Mouse (Mus musculus): ENCODE results near the gene Rara.

Rara gene

DNA sequence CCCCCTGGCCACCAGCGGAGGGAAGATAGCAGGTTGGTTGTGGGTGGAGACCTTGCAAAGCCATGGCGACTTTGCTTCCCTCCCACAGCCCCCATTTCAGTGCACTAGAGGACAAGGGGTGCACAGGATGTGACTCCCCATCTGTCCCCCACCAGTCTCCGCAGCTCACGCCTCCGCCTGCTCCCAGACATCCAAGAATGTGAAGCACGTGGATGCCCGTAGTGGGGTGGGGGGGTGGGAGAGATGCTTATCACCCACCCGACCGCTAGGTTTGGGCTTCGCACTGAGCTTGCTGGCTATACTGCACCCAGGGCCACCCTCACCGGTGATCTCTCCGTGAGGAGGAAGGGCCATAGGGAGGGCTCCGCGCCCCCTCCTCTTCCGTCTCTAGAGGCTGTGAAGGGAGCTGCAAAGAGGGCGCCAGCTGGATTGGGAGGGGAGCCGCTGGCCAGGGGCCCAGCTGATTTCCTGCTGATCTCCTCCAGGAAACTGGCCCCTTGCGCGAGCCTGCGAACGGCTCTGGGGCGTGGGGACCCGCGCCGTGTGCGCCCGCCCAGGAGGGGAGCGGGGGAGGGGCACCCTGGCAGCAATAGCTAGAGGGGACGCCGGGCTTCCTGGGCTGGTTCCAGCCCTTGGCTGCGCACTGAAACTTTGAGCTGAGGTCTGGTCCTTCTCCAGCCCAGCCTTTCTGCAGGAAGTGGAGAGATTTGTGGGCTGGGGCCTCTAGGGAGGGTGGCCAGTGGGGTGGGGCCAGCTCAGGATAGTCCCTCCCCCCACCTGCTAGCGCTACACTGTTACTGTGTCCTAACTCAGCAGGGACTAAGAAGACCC is 35.8 kb downstream of the Rara start:
- in situ Hi-C loops (cut with MboI; ENCODE audit: unreplicated experiment in 2 of 2): no loop called here

DNA sequence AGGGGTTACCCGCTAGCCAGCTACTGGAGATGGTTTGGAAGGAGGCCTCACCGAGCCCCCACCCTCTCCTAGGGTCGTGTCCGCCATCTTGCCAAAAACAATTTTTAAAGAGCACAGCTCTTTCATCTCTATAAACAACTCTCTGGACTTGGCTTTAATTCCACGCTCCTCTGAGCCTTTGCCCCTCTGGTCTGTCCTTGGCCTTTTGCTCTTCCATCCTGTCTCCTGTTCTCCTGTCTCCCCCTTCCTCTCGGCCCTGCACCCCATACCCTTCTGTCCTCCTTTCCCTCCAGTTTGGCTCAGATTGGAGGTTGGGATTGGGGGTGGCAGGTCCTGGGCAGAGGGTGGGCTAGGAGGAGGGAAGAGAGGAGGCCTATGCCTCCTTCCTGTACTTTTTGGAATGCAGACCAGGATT is 36.6 kb downstream of the Rara start:
- in situ Hi-C loops (cut with MboI; ENCODE audit: unreplicated experiment in 2 of 2): no loop called here

DNA sequence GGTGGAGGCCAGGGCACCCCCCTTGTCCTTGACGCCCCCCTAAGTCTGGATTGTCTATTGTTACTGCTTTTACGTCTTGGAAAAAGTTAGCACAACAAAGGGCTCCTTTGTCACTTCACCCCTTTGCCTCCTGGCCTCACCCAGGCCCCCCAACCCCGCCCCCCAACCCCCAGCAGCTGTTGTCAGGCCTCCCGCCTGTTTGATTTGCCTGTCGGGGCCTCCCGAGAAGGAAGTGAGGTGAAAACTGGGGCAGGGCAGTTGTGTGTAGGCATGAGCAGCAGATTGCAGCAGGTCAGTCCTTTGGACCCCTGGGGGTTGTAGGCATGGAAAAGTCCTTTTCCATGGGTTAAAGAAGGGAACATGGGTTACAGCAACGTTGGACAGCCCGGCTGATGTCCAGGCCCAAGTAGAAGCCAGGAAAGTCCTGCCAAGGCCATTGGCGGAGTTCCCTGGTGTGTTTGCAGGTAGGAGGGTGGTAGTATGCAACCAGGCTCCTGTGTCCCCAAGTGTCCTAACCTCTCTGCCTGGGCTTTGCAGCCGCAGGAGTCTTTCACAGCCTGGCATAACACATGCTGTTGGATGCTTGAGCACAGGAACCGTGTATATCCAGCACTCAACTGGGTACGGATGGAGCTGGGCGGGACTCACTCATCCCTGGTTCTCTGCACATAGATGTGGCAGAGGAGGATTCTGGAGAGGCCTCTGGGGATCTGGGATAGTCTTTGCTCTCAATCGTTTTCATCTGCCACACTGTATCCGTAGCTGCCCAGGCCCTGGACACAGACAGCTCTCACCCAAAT is 37.2 kb downstream of the Rara start:
- in situ Hi-C loops (cut with MboI; ENCODE audit: unreplicated experiment in 2 of 2): no loop called here

DNA sequence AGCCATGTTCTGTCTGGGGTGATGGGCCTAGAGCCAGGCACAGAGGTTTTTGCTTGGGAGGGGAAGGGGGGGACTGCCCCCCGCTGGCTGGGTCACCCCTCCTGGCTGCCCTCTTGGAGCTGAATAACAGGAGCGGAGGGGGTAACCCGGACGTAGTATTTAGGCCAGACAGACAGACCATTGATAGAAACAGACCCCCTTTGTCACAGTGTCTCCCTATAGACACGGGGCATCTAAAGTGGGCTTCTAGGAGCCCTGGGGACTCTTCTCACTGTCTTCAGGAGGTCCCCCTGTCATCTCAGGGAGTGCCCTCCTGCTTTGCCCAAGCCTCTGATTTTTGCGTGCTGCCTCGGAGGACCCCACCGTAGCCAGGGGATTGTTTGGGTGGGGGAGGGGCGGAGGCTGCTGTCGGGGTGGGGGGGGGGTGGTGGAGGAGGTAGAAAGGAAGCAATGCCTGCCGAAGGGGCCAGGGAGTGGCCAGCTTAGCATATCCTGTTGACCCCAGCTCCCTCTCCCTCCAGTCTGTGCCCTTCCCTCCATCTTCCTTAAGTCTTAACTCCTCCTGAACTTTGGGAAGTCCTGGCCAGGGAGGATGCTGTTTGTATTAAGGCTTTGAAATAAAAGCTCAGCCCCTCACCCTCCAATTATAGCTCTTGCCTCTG is 37.9 kb downstream of the Rara start:
- in situ Hi-C loops (cut with MboI; ENCODE audit: unreplicated experiment in 2 of 2): no loop called here

DNA sequence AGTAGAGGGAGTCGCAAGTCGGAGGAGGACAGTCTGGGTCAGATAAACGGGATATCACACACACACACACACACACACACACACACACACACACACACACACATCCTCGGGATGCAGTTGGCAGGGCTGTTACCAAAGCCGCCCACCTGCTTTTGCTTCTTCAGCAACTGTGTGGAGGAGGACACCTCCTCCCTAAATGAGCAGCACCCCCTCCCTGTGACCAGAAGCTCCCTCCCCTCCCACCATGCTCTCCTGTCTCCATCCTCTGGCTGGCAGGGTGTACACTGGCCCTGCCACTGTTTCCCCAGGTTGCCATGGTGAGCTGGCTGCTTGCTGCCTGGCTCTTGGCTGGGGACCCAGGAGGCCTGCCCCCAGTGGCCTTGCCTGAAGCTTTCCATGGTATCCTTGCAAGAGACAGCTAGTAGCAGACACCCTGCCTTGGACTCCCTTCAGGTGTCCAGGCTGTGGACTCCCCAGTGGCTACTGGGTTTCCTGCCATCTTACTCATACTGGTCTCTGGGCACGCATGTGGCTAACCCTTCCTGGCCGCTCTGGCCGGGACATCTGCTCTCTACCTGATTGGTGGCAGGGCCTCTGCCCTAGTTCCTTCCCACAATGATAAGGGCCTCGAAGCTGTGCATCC is 39.0 kb downstream of the Rara start:
- in situ Hi-C loops (cut with MboI; ENCODE audit: unreplicated experiment in 2 of 2): no loop called here

DNA sequence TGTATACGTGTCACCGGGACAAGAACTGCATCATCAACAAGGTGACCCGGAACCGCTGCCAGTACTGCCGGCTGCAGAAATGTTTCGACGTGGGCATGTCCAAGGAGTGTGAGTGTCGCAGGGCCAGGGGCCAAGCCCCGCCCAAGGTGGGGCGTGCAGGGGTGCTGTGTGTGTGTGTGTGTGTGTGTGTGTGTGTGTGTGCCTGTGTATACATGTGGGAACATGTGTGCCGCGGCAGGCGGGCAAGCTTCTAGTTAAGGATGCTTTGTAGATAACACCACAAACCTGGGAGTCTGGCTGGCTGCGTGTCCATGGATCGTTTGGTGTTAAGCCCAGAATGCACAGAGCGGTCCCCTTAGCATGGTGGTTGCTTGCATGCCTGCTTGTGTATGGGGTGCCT is 40.5 kb downstream of the Rara start:
- in situ Hi-C loops (cut with MboI; ENCODE audit: unreplicated experiment in 2 of 2): no loop called here

- in situ Hi-C loops (cut with MboI; ENCODE audit: unreplicated experiment in 2 of 2): no loop called here
These were observed 41.3 kb downstream of the Rara start for GRCm38 (mm10) chr11:98968716-98969495.

- in situ Hi-C loops (cut with MboI; ENCODE audit: unreplicated experiment in 2 of 2): no loop called here
These were observed 41.9 kb downstream of the Rara start for GRCm38 (mm10) chr11:98969496-98969927.

DNA sequence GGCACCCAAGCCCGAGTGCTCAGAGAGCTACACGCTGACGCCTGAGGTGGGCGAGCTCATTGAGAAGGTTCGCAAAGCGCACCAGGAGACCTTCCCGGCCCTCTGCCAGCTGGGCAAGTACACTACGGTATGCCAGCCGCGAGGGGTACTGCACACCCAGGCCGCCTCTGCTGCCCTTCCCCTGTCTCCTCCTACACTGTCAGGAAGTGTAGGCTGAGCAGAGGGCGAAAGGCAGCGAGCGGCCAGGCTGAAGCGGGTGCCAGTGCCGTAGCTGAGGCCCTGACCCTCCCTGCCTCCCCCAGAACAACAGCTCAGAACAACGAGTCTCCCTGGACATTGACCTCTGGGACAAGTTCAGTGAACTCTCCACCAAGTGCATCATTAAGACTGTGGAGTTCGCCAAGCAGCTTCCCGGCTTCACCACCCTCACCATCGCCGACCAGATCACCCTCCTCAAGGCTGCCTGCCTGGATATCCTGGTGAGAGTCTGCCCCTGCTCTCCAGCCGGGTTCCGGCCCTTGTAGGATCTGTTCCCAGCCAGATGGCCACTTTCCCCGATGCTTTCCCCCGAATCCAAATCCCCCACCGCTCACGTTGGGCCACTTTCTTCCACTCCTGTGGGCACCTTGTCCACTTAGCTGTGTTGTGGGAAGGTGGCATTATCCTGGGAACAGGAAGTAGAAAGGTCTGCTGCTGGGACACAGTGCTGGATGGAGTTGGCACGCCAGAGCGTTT is 42.7 kb downstream of the Rara start:
- in situ Hi-C loops (cut with MboI; ENCODE audit: unreplicated experiment in 2 of 2): loop anchor here (5.0 to 10.0 kb wide), 3 partner anchors 33 to 494 kb away; partner anchors contain the start of gene Rara (in 1 of the 2)

GRCm38 (mm10) chr11:98971316-98972031 is 43.9 kb downstream of the Rara start:
- in situ Hi-C loops (cut with MboI; ENCODE audit: unreplicated experiment in 2 of 2): loop anchor here (5.0 to 10.0 kb wide), 3 partner anchors 34 to 493 kb away; partner anchors contain the start of gene Rara (in 1 of the 2)

DNA sequence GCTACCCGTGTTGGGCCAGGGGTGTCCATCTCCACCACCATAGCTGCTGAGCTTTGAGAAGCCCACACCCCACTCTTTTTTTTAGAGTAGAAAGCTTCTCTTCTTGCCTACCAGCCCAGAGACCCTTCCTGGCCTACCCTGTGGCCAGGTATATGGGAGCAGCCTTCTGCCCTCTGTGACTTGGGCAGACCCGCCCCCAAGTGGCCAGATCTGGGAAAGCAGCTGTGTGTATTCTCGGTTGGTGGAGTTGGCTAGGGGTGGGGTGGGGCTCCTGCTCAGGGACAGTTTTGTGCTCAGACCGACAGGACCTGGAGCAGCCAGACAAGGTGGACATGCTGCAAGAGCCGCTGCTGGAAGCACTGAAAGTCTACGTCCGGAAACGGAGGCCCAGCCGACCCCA is 44.6 kb downstream of the Rara start:
- in situ Hi-C loops (cut with MboI; ENCODE audit: unreplicated experiment in 2 of 2): loop anchor here (5.0 to 10.0 kb wide), 3 partner anchors 35 to 493 kb away; partner anchors contain the start of gene Rara (in 1 of the 2)

- in situ Hi-C loops (cut with MboI; ENCODE audit: unreplicated experiment in 2 of 2): loop anchor here (5.0 to 10.0 kb wide), 3 partner anchors 36 to 492 kb away; partner anchors contain the start of gene Rara (in 1 of the 2)
These were observed 45.3 kb downstream of the Rara start for GRCm38 (mm10) chr11:98972801-98973360.

DNA sequence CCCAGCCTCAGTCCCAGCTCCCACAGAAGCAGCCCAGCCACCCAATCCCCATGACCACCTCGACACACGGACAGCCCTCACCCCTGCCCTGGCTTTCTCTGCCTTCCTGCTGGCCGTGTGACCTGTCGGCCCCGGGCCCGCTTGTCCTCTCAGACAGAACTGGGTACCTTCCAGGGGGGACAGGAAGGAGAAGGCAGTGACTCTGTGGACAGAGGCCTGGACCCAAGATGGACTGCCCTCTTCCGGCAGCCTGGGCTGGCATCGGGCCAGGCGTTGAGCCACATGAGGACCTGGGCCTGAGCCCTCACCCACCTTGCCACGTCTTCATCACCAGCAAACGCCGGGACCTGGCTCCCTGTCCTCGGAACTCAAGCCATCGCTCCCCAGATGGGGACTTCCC is 46.0 kb downstream of the Rara start:
- in situ Hi-C loops (cut with MboI; ENCODE audit: unreplicated experiment in 2 of 2): loop anchor here (5.0 to 10.0 kb wide), 3 partner anchors 36 to 491 kb away; partner anchors contain the start of gene Rara (in 1 of the 2)

GRCm38 (mm10) chr11:98974213-98974612 is 46.6 kb downstream of the Rara start:
- in situ Hi-C loops (cut with MboI; ENCODE audit: unreplicated experiment in 2 of 2): loop anchor here (5.0 to 10.0 kb wide), 3 partner anchors 37 to 491 kb away; partner anchors contain the start of gene Rara (in 1 of the 2)

- in situ Hi-C loops (cut with MboI; ENCODE audit: unreplicated experiment in 2 of 2): loop anchor here (5.0 to 25.0 kb wide), 8 partner anchors 38 to 1312 kb away; partner anchors contain the start of gene Rara (in 1 of the 2)
These were observed 47.5 kb downstream of the Rara start for GRCm38 (mm10) chr11:98974871-98975719.

DNA sequence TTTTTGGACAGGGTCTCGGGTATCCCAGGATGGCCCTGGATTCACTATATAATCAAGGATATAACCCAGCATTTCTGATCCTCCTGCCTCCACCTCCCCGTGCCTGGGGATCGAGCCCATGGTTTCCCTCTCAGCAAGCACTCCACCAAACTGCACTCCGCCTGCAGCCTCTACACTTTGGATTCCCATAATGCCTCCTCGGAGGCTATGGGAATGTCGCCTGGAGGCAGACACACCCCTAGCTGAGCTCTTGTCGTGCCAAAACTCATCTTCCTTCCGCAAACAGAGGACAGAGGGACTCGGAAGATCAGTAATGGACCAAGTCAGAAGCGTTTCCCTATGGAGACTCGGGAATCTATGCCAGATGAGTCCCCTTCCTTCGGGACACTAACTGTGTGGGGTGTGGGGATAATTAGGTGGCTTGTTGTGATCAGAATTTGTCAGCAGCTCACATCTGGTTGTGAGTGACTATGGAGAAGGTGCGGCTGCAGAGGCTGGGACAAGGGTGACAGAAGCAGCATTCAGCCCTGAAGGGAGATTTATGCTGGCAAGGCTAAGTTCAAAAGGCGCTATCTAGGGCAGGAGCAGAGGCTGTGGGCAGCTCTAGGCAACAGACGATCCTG is 51.0 kb downstream of the Rara start:
- in situ Hi-C loops (cut with MboI; ENCODE audit: unreplicated experiment in 2 of 2): loop anchor here (5.0 to 25.0 kb wide), 6 partner anchors 54 to 1309 kb away; no protein-coding TSS in a partner anchor

All from v-Abl transformed pro-B cells (cell line).